Mouse (Mus musculus) hindlimb bud, embryonic 11.5 days (tissue): Measurements from ENCODE around the gene Galnt6.

Experiments used
- DNase-seq: peaks from one replicate; pipeline ENCODE4 v3.0.0-alpha.2; 2012; ENCODE audit warnings: low read depth, low spot score; ENCODE audit errors: extremely low spot score

Galnt6 gene

DNA sequence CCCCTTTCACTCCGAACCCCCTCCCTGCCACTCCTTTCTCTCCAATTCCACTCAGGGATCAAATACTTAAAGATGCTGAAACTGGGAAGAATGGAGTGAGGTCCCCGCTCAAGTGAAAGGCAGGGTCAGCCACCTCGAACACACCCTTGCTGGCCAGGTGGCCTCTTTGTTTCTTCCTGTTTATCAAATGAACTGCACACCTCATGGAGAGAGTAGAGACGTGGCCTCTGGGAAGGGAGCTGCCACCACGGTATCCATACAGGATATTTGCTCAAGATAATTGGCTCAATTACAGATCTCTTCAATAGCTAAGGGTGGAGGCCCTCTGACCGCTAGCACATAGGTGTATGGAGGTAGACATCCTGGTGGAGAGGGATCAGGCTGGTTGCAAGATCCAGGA lies 6.6 kb downstream of the Galnt6 start:
- no peak for DNase-seq

GRCm38 (mm10) chr15:100722026-100722425 lies 7.2 kb downstream of the Galnt6 start:
- no peak for DNase-seq

GRCm38 (mm10) chr15:100721445-100721844 lies 7.7 kb downstream of the Galnt6 start:
- no peak for DNase-seq

GRCm38 (mm10) chr15:100720066-100720465 lies 9.1 kb downstream of the Galnt6 start:
- DNase-seq = no peak

- DNase-seq = no peak
Measured at GRCm38 (mm10) chr15:100719217-100719616, 10.0 kb downstream of the Galnt6 start.

DNA sequence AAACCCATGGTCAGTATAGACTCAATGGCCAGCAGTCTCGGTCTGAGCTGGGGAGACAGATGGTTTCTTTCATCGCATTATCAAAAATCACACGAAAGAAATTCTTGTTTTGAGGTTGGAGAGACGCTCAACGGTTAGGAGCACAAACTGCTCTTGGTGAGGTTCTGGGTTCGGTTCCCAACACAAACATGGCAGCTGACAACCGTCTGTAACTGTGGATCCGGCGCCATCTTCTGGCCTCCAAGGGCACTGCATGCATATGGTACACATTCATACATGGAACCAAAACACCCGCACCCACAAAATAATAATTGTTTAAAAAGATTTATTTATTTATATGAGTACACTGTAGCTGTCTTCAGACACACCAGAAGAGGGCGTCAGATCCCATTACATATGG lies 10.6 kb downstream of the Galnt6 start:
- DNase-seq = no peak

DNA sequence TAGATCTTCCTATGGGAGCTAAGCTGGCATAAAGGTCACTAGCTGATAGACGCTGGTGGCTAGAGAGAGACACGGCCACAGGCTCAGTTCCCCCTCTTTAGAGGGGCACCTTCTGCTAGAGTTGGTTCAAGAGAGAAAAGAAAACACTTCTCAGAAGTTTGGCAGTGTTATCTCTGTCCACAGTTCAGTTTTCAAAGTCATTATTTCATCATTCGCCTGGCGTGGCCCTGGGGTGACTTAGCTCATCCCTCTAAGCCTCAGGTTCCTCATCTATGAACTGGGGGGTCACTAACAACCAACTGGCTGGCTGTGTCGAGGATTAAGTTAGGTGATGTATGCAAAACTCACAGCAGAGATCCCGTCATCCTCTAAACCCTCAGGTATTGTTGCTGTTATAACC lies 11.2 kb downstream of the Galnt6 start:
- DNase-seq = no peak

DNA sequence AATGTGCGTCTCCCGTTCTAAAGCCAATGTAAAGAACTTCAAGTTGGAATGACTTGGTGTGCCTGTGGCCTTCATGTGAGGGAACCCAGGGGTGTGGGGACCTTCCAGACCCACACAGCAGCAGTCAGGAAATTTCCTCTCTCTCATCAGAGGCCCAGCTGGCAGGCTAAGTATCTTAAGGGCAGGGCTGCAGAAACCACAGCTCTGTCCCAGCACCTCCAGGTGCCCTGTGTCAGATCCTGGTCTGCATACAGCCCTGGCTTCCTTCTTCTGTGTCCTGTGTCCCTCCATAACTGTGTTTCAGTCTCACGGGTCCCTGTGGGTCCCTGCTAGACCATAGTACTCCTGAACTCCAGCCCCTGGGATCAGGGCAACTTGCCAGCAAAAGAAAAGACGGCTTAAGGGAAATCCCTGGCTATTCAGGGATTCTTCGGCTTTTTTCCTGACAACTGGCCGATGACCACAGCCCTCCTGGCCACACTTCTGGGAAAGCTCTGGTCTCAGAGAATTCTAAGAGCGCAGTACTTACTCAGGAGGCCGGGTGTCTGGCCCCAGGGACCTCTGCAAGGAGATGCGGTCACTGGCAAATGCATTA lies 13.7 kb downstream of the Galnt6 start:
- no peak for DNase-seq

- DNase-seq = no peak
Measured at GRCm38 (mm10) chr15:100714470-100714869, 14.7 kb downstream of the Galnt6 start.

- no peak for DNase-seq
Measured at GRCm38 (mm10) chr15:100710838-100711237, 18.3 kb downstream of the Galnt6 start.

DNA sequence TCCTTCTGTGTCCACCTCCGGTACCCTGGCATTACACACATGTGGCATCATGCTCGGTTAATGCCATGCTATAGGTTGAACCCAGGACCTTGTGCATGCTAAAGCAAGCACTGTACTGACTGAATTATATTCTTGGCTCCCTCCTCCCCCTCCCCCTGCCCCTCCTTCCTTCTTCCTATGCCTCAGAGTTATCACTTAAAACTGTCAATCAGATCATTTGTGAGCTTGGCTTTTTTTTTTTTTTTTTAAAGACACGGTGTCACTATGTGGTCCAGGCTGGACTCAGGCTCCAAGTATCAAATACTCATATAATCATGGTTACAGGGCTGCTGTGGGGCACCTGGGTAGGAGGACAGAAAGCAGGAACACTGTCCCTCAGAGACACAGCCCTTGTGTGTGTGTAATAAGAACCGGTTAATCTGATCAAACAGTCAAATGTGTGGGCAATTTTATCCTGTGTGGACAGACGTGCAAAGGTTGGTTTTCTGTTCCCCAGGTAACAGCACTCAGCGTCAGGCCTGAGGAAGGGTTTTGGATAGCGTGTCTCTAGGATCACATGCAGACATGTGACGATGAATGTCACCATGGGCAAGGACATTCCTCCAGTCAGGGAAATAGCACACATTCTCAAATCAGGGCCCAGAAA lies 20.6 kb downstream of the Galnt6 start:
- no peak for DNase-seq

GRCm38 (mm10) chr15:100706226-100706625 lies 22.9 kb downstream of the Galnt6 start:
- DNase-seq = no peak

- no peak for DNase-seq
Measured at GRCm38 (mm10) chr15:100705376-100705775, 23.8 kb downstream of the Galnt6 start.

GRCm38 (mm10) chr15:100703913-100704312 lies 25.3 kb downstream of the Galnt6 start:
- DNase-seq = no peak

- DNase-seq = no peak
Measured at GRCm38 (mm10) chr15:100701856-100702255, 27.3 kb downstream of the Galnt6 start.

DNA sequence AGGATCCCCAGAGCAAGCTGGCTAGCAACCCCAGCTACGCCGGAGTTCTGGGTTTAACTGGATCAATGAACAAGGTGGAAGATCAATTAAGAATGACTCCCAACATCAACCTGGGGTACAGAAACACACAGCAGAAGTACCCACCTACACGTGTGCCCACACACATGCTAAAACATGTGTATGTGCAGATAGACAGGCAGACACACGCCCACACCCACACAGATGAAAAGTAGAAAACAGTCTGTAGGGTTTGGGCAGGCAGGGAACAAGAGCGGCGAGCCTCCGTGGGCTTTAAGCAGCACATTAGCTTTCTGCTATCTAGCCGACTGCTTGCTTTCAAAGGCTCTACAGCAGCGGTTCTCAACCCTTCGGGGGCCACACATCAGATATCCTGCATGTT lies 28.1 kb downstream of the Galnt6 start:
- DNase-seq = no peak

- no peak for DNase-seq
Measured at GRCm38 (mm10) chr15:100700424-100700823, 28.8 kb downstream of the Galnt6 start.

- no peak for DNase-seq
Measured at GRCm38 (mm10) chr15:100699386-100699785, 29.8 kb downstream of the Galnt6 start.

GRCm38 (mm10) chr15:100698078-100698477 lies 31.1 kb downstream of the Galnt6 start:
- no peak for DNase-seq

GRCm38 (mm10) chr15:100694406-100694805 lies 34.8 kb downstream of the Galnt6 start:
- no peak for DNase-seq

DNA sequence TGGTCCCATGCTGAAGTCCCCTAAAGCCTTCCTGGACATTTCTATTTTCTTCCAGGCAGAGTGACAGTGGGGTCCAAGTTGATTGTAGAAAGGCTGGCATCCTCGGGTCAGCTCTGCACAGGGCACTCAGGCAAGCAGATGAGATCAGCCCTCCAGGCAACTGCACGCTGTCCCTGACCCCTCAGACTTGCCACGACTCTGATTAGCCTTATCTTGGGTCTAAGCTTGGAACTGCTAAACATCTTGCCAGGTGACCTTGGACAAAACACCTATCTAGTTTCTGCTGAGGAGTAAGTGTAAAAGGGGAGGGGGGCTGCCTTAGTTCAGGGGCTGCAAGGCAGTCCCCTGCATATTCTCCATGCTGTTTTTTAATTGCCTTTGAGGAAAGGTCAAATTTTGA lies 37.2 kb downstream of the Galnt6 start:
- DNase-seq = no peak

GRCm38 (mm10) chr15:100687430-100687971 lies 41.7 kb downstream of the Galnt6 start, which contains the start of gene Cela1:
Gene Cela1 (minus strand): TSS chr15:100687921.
- DNase-seq = no peak

DNA sequence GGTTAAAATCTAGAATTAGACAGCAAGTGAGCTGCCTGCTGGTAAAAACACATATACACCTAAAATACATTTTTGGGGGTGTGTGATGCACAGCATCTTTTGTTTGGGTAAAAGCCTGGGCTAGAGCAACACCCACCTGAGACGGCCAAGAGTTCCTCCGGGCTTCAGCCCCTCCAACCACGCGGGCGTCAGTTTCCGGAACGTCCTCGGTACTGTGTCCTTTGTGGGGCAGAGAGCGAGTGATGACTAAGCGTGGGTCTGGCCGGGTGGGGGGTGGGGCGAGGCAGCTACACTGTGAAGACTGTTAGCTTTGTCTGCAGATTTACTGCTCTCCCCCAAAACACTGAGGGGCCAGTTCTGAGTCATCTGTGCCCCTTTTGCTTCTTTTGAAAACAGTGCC lies 42.2 kb downstream of the Galnt6 start:
- DNase-seq = no peak
